ENCODE assay signal across 10 mouse cellular contexts in the genomic region with DNA sequence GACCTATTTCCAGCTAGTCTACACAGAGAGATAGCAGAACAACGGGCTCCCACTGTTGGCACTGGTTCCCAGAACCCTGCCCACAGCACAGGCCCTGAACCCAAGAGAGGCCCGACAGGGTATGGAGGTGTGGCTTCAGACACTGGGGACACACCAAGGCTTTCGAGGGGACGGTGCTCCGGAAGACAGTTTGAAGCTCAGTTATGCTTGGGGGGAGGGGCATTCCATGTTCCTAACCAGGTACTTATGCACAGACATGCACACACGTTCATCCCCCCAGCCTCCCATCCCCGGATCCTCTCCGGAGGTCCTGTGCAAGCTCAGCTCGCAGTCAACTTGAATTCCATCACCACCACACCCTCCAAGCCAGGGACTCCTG. TPM values are rescaled to one million over a fixed set of nuclear protein-coding genes. Genes with fewer than 3 reads are reported as not detected.
DNase-seq lines count a peak whose midpoint lies in the region; ATAC-seq lines count a peak whose summit lies in the region.
"Had no signal": no experiment of that assay in that cellular context is flagged by ENCODE, and none has a peak within 500 bp of the region (broad histone marks: within the 10 kb centered on the region; RNA-seq: fewer than 3 reads in every experiment).

No protein-coding gene starts in this region.

- peaks cover 28% of the 10 kb centered on the region for H3K4me1 ChIP-seq in kidney, embryonic 14.5 days (ENCODE audit: control insufficient read depth, insufficient read depth, low read length)
- H3K4me1 ChIP-seq in forebrain, embryonic 13.5 days, result peaks cover 80% of the 10 kb centered on the region
- peaks cover 79% of the 10 kb centered on the region for H3K4me1 ChIP-seq in midbrain, embryonic 12.5 days

- no peak overlapping the region for H3K9ac ChIP-seq in kidney, embryonic 14.5 days (ENCODE audit: low read depth, low read length)
- H3K9ac ChIP-seq in forebrain, embryonic 13.5 days, result peak overlapping the region; percentile 58
- H3K9ac ChIP-seq in midbrain, embryonic 12.5 days (replicated peaks), result peak overlapping the region; percentile 17; the same call in 1 of the 2 replicates

- WGBS in kidney, embryonic 14.5 days, result 48% methylated on average over 9 of the region's 9 CpGs
- WGBS in forebrain, embryonic 13.5 days, result 46% methylated on average over 9 of the region's 9 CpGs
- 33% methylated on average over 9 of the region's 9 CpGs for WGBS in midbrain, embryonic 12.5 days

- H3K4me3 ChIP-seq in kidney, embryonic 14.5 days (ENCODE audit: low read length), result no peak overlapping the region
- 0 out of 2 replicates have a peak overlapping the region, but pooled peaks have one; percentile 4 for H3K4me3 ChIP-seq in forebrain, embryonic 13.5 days
- H3K4me3 ChIP-seq in midbrain, embryonic 12.5 days, result peak overlapping the region; percentile 94; the same call in 1 of the 2 replicates
- H3K4me3 ChIP-seq: myocyte had no signal

- H3K27ac ChIP-seq in kidney, embryonic 14.5 days (ENCODE audit: low read depth, low read length), result 0 out of 2 replicates have a peak overlapping the region, but pooled peaks have one; percentile 30
- H3K27ac ChIP-seq in forebrain, embryonic 13.5 days, result peak overlapping the region; percentile 20; the same call in 1 of the 2 replicates
- peak overlapping the region; percentile 94 for H3K27ac ChIP-seq in midbrain, embryonic 12.5 days (replicated peaks)

- H3K27me3 ChIP-seq in kidney, embryonic 14.5 days (ENCODE audit: control insufficient read depth, insufficient read depth, low read length), result no peaks in the 10 kb centered on the region
- H3K27me3 ChIP-seq in forebrain, embryonic 13.5 days, result no peaks in the 10 kb centered on the region
- H3K27me3 ChIP-seq in midbrain, embryonic 12.5 days, result no peaks in the 10 kb centered on the region

- H3K36me3 ChIP-seq in kidney, embryonic 14.5 days (ENCODE audit: control insufficient read depth, insufficient read depth, low read length), result no peaks in the 10 kb centered on the region
- H3K36me3 ChIP-seq in forebrain, embryonic 13.5 days (ENCODE audit: poor library complexity, severe bottlenecking), result peaks cover 9% of the 10 kb centered on the region
- peaks cover 9% of the 10 kb centered on the region for H3K36me3 ChIP-seq in midbrain, embryonic 12.5 days

- H3K4me2 ChIP-seq in kidney, embryonic 14.5 days (replicated peaks; ENCODE audit: low read depth, low read length), result no peak overlapping the region
- peak overlapping the region; percentile 80 for H3K4me2 ChIP-seq in forebrain, embryonic 13.5 days
- peak overlapping the region; percentile 78 for H3K4me2 ChIP-seq in midbrain, embryonic 12.5 days (replicated peaks)

- ATAC-seq in kidney, embryonic 14.5 days (ENCODE audit: low FRiP score, low TSS enrichment), result no peak
- no peak for ATAC-seq in forebrain, embryonic 13.5 days
- ATAC-seq in midbrain, embryonic 12.5 days (ENCODE audit: low FRiP score, low read depth), result no peak
- no peak for ATAC-seq in granulocyte monocyte progenitor cell, adult 5-6 weeks (replicated peaks; ENCODE audit: poor library complexity, severe bottlenecking)

- no peaks in the 10 kb centered on the region for H3K9me3 ChIP-seq in kidney, embryonic 14.5 days (ENCODE audit: control insufficient read depth, low read length)
- H3K9me3 ChIP-seq in forebrain, embryonic 13.5 days (replicated peaks), result no peaks in the 10 kb centered on the region
- H3K9me3 ChIP-seq in midbrain, embryonic 12.5 days, result no peaks in the 10 kb centered on the region

- DNase-seq in kidney, postnatal 36 days, result no peak
- peak; percentile 76 for DNase-seq in thymus, postnatal 0 days (ENCODE audit: low spot score)
- no peak for DNase-seq in right cerebral cortex, postnatal 14 days
- DNase-seq in frontal cortex, postnatal 25 days (ENCODE audit: low spot score in 2 of 2), result no peak
- DNase-seq: heart, postnatal 4 days had no signal

RNA-seq across cellular contexts. Expression of gene Trp53i11, which starts 4.8 kb away (rescaled TPM):
- polyA plus RNA-seq in kidney, embryonic 14.5 days (2014; fragmentation: Nextera tagmentation; extraction: Ambion mirVana), result 26.4 and 46.6 TPM in 2 replicates
- polyA plus RNA-seq in forebrain, embryonic 13.5 days (2015; fragmentation: Nextera tagmentation; extraction: Ambion mirVana), result 84.5 and 87.5 TPM in 2 replicates
- polyA plus RNA-seq in midbrain, embryonic 12.5 days (2016; fragmentation: Nextera tagmentation; extraction: Ambion mirVana), result 142 and 172 TPM in 2 replicates
- polyA plus RNA-seq in thymus, postnatal 0 days (2015; fragmentation: Nextera tagmentation; extraction: Ambion mirVana), result 43.1 and 52.4 TPM in 2 replicates
- 3.6 and 4.5 TPM in 2 replicates for total RNA-seq in granulocyte monocyte progenitor cell, adult 5-6 weeks (2014; fragmentation: Nextera tagmentation)
- 0.39 and 0.82 TPM in 2 replicates for total RNA-seq in granulocyte monocyte progenitor cell, adult 5-6 weeks (2017)

Comparison
In these comparisons a context has a peak if more than half of its experiments do, and no peak if none do; other contexts are left out.
1. H3K27ac ChIP-seq: peak in every context shown above with its lines; median percentile 94 in midbrain, embryonic 12.5 days; 30 in kidney, embryonic 14.5 days; 20 in forebrain, embryonic 13.5 days.